Mouse (Mus musculus) small intestine, adult 2 months (tissue): ENCODE data around the gene Scyl3. TPM values are rescaled to one million over a fixed set of nuclear protein-coding genes. Genes with fewer than 3 reads are reported as not detected.

Experiments used
- H3K27ac ChIP-seq: fragments of 200-500 bp; 2 replicates; pipeline ENCODE4 v1.5.1; 2012; ENCODE audit warnings: low read depth, low read length, control low read depth, inconsistent platforms; ENCODE audit not compliant: insufficient read depth
- H3K27me3 ChIP-seq: fragments of 200-500 bp; 2 replicates; pipeline ENCODE4 v1.6.1; 2012; ENCODE audit warnings: mild to moderate bottlenecking, moderate library complexity, low read length, inconsistent platforms; ENCODE audit not compliant: control insufficient read depth, insufficient read depth
- H3K36me3 ChIP-seq: fragments of 200-500 bp; 2 replicates; pipeline ENCODE4 v1.6.1; 2012; ENCODE audit warnings: mild to moderate bottlenecking, low read length, control low read depth, inconsistent platforms; ENCODE audit not compliant: control insufficient read depth, insufficient read depth
- H3K4me1 ChIP-seq: fragments of 200-500 bp; 2 replicates; pipeline ENCODE4 v1.6.1; 2012; ENCODE audit warnings: low read length, inconsistent platforms, mixed read lengths; ENCODE audit not compliant: control insufficient read depth, insufficient read depth, insufficient read length
- H3K4me3 ChIP-seq: fragments of 200-500 bp; 2 replicates; pipeline ENCODE4 v1.5.1; 2012; ENCODE audit warnings: low read depth, mild to moderate bottlenecking, control low read depth, inconsistent platforms, low read length, moderate library complexity
- CTCF ChIP-seq: fragments of 200-500 bp; IDR thresholded peaks from 2 replicates; pipeline ENCODE4 v1.5.1; 2012; ENCODE audit warnings: low read depth, mild to moderate bottlenecking, control low read depth, inconsistent platforms, low read length, moderate library complexity, mixed read lengths; ENCODE audit not compliant: insufficient replicate concordance, insufficient read length; ENCODE audit errors: extremely low read depth
- POLR2A ChIP-seq: fragments of 200-500 bp; IDR thresholded peaks from 2 replicates; pipeline ENCODE4 v1.6.1; 2012; ENCODE audit warnings: low read depth, mild to moderate bottlenecking, control low read depth, inconsistent platforms, low read length, moderate library complexity
- WGBS: fragments of 180-500 bp; shearing (Covaris S2); methylation state at CpG from one replicate; pipeline ENCODE4 v1.1.7; 2018; 5-methylcytosine and 5-hydroxymethylcytosine counted together
- polyA plus RNA-seq: library from polyadenylated mRNA; depleted of rRNA; stranded (reverse); fragments of >200 nt; gene quantifications from 2 replicates; pipeline ENCODE4 v1.2.3, GENCODE M21; 2012

The Scyl3 gene
- polyA plus RNA-seq, 1 experiment = 4.6 TPM

DNA sequence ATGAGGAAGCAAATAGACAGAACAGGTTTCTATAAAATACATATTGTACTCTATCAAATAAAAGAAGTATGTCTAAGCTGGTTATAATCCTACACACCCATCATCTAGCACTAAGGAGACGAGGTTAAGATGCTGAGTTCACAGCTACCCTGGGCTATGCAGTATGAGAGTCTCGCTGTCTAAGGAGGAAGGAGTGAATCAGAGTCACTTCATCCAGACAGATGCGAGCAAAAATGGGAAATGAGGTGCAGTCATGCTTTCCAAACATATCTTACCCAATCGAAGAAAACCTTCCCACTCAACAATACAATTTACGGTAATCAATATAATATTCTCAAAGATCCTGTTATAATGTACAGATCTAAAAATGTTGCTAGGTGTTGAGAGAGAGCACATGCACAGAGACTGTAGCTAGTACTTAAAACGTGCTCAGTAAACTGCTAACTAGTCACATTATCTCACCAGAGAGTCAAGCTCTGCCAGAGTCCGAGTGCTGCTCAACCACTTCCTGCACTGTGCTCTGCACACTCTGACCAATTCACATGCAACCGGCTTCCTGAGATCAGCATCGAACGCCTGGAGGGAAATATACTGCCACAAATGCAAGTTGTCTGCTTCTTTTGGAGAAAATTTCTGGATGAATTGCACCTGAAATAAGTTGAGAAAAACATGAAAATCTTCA, 35.2 kb downstream of the Scyl3 start:
- Histone ChIP-seq H3K27me3 (no peaks in the 10 kb centered on the region), H3K4me1 (no peaks in the 10 kb centered on the region), H3K4me3 (no peak overlapping the region), H3K36me3 (peaks cover 2% of the 10 kb centered on the region; the same call in 1 of the 2 replicates), H3K27ac (no peak overlapping the region)
- WGBS = 80% methylated on average over 10 of the region's 10 CpGs
- TF ChIP-seq POLR2A (no peak), CTCF (no peak)

DNA sequence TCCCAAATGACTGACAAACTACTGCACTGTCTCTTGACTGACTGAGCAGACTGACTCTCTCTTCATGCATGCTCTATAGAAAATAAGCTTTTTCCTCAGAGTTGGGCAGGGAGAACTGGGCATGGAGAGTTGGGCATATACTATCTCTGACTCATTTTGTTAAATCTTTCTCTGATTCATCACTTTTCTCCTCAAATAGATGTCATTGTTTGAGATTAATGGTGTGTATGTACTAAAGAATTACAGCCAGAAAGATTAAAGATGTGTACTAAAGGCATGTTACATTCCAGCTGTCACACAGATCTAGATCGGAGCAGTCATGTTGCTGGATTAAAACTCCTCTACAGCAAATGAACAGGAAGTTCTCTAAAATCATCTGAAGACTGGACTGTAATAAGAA, 45.6 kb downstream of the Scyl3 start:
- no peak overlapping the region for H3K4me3 ChIP-seq
- H3K27ac ChIP-seq = no peak overlapping the region
- TF ChIP-seq POLR2A (no peak), CTCF (no peak)
- H3K4me1 ChIP-seq = no peaks in the 10 kb centered on the region
- 0 out of 2 replicates have a peak, but pooled peaks cover 2% of the 10 kb centered on the region for H3K36me3 ChIP-seq
- no peaks in the 10 kb centered on the region for H3K27me3 ChIP-seq
- 87% methylated on average over 1 of the region's 1 CpGs for WGBS

DNA sequence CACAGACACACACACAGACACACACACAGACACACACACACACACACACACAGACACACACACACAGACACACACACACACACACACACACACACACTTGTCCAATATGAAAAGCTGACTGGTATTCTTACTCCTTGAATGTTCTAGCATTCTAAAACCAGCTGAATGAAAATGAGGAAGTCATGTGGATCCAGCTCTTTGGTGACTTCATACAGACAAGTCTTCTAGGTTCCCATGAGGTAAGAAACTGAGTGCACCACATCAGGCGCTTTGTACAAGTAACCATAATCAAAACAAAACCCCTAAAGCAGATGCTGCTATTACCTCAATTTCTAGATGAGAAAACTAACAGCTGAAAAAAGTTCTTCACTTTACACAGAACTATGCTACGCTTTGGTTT, 46.2 kb downstream of the Scyl3 start:
- 91% methylated on average over 2 of the region's 2 CpGs for WGBS
- H3K4me1 ChIP-seq = no peaks in the 10 kb centered on the region
- no peak overlapping the region for H3K27ac ChIP-seq
- H3K36me3 ChIP-seq = 0 out of 2 replicates have a peak, but pooled peaks cover 2% of the 10 kb centered on the region
- H3K4me3 ChIP-seq = no peak overlapping the region
- no peaks in the 10 kb centered on the region for H3K27me3 ChIP-seq
- TF ChIP-seq POLR2A (no peak), CTCF (no peak)

DNA sequence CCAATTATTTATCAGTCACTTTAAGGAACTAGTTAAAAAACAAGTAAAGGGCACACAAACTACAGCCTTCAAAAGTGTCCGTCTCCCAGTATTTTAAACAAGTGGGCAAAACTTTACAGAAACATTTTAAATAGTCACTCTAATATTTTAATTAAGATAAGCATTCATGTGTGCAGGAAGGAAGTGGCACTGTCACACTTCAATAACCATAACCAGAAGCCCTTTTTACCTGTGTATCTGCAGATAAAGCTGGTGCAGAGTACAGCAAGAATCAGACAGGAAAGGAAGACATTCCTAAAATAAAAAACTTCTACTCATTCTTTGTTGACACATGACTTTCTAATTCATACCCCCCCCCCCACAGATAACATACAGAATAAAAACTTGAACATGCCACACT, 47.6 kb downstream of the Scyl3 start:
- H3K27ac ChIP-seq = no peak overlapping the region
- 0 out of 2 replicates have a peak, but pooled peaks cover under 1% of the 10 kb centered on the region for H3K36me3 ChIP-seq
- WGBS = 90% methylated on average over 1 of the region's 1 CpGs
- H3K4me3 ChIP-seq = no peak overlapping the region
- H3K27me3 ChIP-seq = no peaks in the 10 kb centered on the region
- no peaks in the 10 kb centered on the region for H3K4me1 ChIP-seq
- TF ChIP-seq CTCF (no peak), POLR2A (no peak)

DNA sequence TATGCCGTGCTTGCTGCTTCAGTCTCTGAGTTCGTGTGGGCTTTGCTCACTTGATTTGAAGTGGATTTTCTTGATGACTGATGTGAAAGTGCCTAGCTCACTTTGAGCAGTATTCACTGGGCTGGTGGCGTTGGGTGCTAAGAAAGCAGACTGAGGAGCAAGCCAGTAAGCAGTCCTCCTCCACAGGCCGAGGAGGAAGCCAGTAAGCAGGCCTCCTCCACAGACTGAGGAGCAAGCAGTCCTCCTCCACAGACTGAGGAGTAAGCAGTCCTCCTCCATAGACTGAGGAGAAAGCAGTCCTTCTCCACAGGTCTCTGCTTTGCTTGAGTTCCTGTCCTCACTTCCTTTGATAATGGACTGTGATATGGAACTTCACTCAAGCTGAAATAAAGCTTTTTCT, 63.5 kb downstream of the Scyl3 start:
- 79% methylated on average over 4 of the region's 4 CpGs for WGBS
- Histone ChIP-seq H3K27me3 (no peaks in the 10 kb centered on the region), H3K27ac (no peak overlapping the region), H3K4me1 (no peaks in the 10 kb centered on the region), H3K4me3 (no peak overlapping the region), H3K36me3 (0 out of 2 replicates have a peak, but pooled peaks cover 4% of the 10 kb centered on the region)
- no peak for TF ChIP-seq CTCF
- no peak for TF ChIP-seq POLR2A

DNA sequence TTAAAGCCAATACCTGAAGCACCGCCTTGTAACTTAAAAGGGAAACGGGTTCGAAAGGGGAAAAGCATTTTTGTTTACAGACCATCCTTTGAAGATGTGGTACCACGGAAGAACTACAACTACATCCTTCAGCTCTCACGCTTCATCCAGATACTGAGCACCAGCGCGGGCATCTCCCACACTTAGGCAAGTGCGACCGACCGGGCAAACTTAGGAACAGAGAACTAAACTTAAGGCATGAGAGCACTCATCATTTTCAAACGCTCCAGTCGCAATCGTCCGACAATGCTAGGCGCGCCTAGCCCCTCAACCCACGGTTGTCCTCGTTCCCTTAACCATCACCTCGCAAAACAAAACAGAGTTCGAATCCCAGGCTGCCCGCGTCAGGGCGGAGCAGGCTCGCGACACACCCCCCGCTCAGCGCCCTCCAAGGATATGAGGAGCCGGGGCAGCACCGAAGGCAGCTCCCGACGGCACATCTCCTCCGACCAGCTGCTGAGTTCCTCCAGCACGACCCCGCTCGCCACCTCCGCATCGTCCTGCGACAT, 65.3 kb downstream of the Scyl3 start:
- Histone ChIP-seq H3K4me3 (peak overlapping the region; percentile 99), H3K27me3 (no peaks in the 10 kb centered on the region), H3K36me3 (0 out of 2 replicates have a peak, but pooled peaks cover 4% of the 10 kb centered on the region), H3K4me1 (no peaks in the 10 kb centered on the region), H3K27ac (no peak overlapping the region)
- TF ChIP-seq CTCF (no peak), POLR2A (no peak)
- WGBS = 1% methylated on average over 38 of the region's 38 CpGs

DNA sequence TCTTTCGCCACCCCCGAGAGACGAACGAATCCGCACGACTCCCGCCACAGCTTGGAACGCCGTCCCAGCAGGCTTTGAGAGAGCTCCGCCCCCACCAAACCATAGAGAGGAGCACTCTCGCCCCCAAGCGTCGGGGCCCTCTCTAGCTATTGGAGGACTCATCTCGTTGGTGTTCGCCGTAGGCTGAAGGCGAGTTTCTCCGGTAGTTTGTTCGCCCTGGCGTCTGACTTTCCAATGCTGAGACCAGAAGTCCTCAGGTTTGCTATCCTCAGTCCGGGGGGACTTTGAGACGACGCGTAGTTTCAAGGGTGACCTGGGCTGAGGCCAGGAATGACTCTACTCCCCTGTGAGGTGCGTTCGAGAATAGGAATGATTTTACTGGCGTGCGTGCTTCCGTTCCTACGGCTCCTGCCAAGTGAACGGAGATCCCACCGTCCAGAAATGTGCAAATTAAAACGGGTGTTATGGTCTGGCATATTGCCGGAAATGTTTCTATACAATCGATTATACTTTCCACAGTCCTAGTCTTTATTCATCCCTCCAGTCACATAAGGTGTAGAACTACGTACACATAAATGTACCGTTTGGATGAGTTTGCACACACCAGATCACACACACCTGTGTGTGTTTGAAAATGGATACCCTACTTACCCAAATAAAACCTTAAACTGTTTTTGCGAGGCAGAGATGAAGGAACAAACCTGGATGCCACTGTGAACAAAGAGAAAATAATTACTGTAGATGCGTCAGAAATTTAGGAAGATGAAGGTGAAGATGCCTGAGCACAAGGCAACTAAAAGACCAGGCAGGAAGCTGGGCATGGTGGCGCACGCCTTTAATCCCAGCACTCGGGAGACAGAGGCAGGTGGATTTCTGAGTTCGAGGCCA, 66.1 kb downstream of the Scyl3 start, which contains the start of the genes BC055324 and Mettl18:
Gene BC055324 (minus strand): TSS at position 76 of the 888 bp plus-strand sequence.
Gene Mettl18 (plus strand): TSS at position 169 of the 888 bp plus-strand sequence.
- H3K27me3 ChIP-seq = no peaks in the 10 kb centered on the region
- peak within 1 kb of the TSS; percentile 95 for H3K27ac ChIP-seq
- 0 out of 2 replicates have a peak, but pooled peaks cover 4% of the 10 kb centered on the region for H3K36me3 ChIP-seq
- under 1% methylated on average over 43 of the region's 43 CpGs for WGBS
- H3K4me1 ChIP-seq = no peaks in the 10 kb centered on the region
- TF ChIP-seq CTCF (0 out of 2 replicates have a peak, but pooled peaks have one; percentile 29), POLR2A (0 out of 2 replicates have a peak, but pooled peaks have one; percentile 41)
- H3K4me3 ChIP-seq = peak within 1 kb of the TSS; percentile 99
